Mouse (Mus musculus) bone marrow, adult 2 months (tissue): ENCODE measurements at regions not wholly inside any gene's neighbourhood (a gene's known extent, or its start where the extent isn't known, plus 50 kb on each side); places are given as distances from the start of the nearest gene placed in this dataset.

Experiments used
- CTCF ChIP-seq: fragments of 200-500 bp; IDR thresholded peaks from 2 replicates; pipeline ENCODE4 v1.5.1; 2011; ENCODE audit warnings: low read length, control low read depth; ENCODE audit not compliant: control insufficient read depth, insufficient read depth
- POLR2A ChIP-seq: fragments of 200-500 bp; IDR thresholded peaks from 2 replicates; pipeline ENCODE4 v1.6.1; 2011; ENCODE audit warnings: low read depth, mild to moderate bottlenecking, control low read depth, low read length, borderline replicate concordance; ENCODE audit not compliant: control insufficient read depth

- TF ChIP-seq POLR2A: no peak
- TF ChIP-seq CTCF: no peak
These were observed 125.6 kb upstream of the Csf3r start for GRCm38 (mm10) chr4:125898631-125899348.
